Mouse (Mus musculus) MEL (cell line): ENCODE data around the gene Cfap77. TPM values are rescaled to one million over a fixed set of nuclear protein-coding genes. Genes with fewer than 3 reads are reported as not detected.

Source experiments
- DNase-seq: peaks from one replicate; pipeline ENCODE4 v3.0.0; 2011; ENCODE audit warnings: low read depth, low spot score
- H3K27ac ChIP-seq: 2 replicates; pipeline ENCODE4 v1.5.1; 2012; ENCODE audit warnings: low read depth, mild to moderate bottlenecking, control low read depth, low read length, moderate library complexity; ENCODE audit not compliant: control insufficient read depth
- H3K27me3 ChIP-seq, 2 experiments: fragments of 150-350 bp in 1 of 2; sonication (generic) in 1 of 2; 2 replicates each; pipeline ENCODE4 v1.6.1; 2012; ENCODE audit warnings: low read length in 2 of 2, mild to moderate bottlenecking in 2 of 2, improper control_type of control experiment in 1 of 2, moderate library complexity in 1 of 2; ENCODE audit not compliant: insufficient read depth in 2 of 2, control insufficient read depth in 1 of 2
- H3K36me3 ChIP-seq, 2 experiments: 2 replicates each; pipeline ENCODE4 v1.6.1; 2012 to 2014; ENCODE audit warnings: low read length in 2 of 2, improper control_type of control experiment in 1 of 2, inconsistent platforms in 1 of 2, mild to moderate bottlenecking in 1 of 2; ENCODE audit not compliant: insufficient read depth in 2 of 2, control insufficient read depth in 1 of 2
- H3K4me1 ChIP-seq, 2 experiments: fragments of 150-350 bp in 1 of 2; sonication (generic) in 1 of 2; 2 replicates each; pipeline ENCODE4 v1.6.1; 2012; ENCODE audit warnings: low read length in 2 of 2, improper control_type of control experiment in 1 of 2, mild to moderate bottlenecking in 1 of 2; ENCODE audit not compliant: insufficient read depth in 2 of 2, control insufficient read depth in 1 of 2
- H3K4me3 ChIP-seq, 2 experiments: fragments of 150-350 bp in 1 of 2; sonication (generic) in 1 of 2; 2 replicates each; pipeline ENCODE4 v1.5.1; 2012; ENCODE audit warnings: low read depth in 2 of 2, low read length in 2 of 2, mild to moderate bottlenecking in 2 of 2, moderate library complexity in 2 of 2, control low read depth in 1 of 2, improper control_type of control experiment in 1 of 2; ENCODE audit not compliant: control insufficient read depth in 1 of 2, insufficient read depth in 1 of 2
- H3K79me2 ChIP-seq: 2 replicates; pipeline ENCODE4 v1.6.1; 2012; ENCODE audit warnings: mild to moderate bottlenecking, low read length, moderate library complexity; ENCODE audit not compliant: control insufficient read depth, poor library complexity, insufficient read depth
- H3K9ac ChIP-seq: 2 replicates; pipeline ENCODE4 v1.6.1; 2012; ENCODE audit warnings: low read depth, mild to moderate bottlenecking, control low read depth, low read length, moderate library complexity; ENCODE audit not compliant: control insufficient read depth, poor library complexity, severe bottlenecking
- H3K9me3 ChIP-seq: fragments of 150-350 bp; sonication (generic); replicated peaks from 2 replicates; pipeline ENCODE4 v1.6.1; 2012; ENCODE audit warnings: mild to moderate bottlenecking, low read length, improper control_type of control experiment, moderate library complexity; ENCODE audit not compliant: insufficient read depth
- BHLHE40 ChIP-seq: IDR thresholded peaks from 2 replicates; pipeline ENCODE4 v1.6.1; 2012; ENCODE audit warnings: low read depth, mild to moderate bottlenecking, inconsistent platforms, low read length, improper control_type of control experiment, borderline replicate concordance
- CHD1 ChIP-seq: IDR thresholded peaks from 2 replicates; pipeline ENCODE4 v1.6.1; 2012; ENCODE audit warnings: low read depth, mild to moderate bottlenecking, inconsistent platforms, low read length, improper control_type of control experiment
- E2F4 ChIP-seq: IDR thresholded peaks from 2 replicates; pipeline ENCODE4 v1.6.1; 2011; ENCODE audit warnings: low read depth, low read length, improper control_type of control experiment, borderline replicate concordance
- ETS1 ChIP-seq: IDR thresholded peaks from 2 replicates; pipeline ENCODE4 v1.6.1; 2012; ENCODE audit warnings: low read depth, mild to moderate bottlenecking, inconsistent platforms, low read length, improper control_type of control experiment, moderate library complexity
- GABPA ChIP-seq: IDR thresholded peaks from 2 replicates; pipeline ENCODE4 v1.6.1; 2012; ENCODE audit warnings: low read depth, mild to moderate bottlenecking, inconsistent platforms, low read length, improper control_type of control experiment, moderate library complexity
- GATA1 ChIP-seq: IDR thresholded peaks from 2 replicates; pipeline ENCODE4 v1.6.1; 2011; ENCODE audit warnings: low read depth, low read length, improper control_type of control experiment
- HCFC1 ChIP-seq: IDR thresholded peaks from 2 replicates; pipeline ENCODE4 v1.6.1; 2012; ENCODE audit warnings: low read depth, mild to moderate bottlenecking, inconsistent platforms, low read length, improper control_type of control experiment, moderate library complexity
- JUND ChIP-seq: IDR thresholded peaks from 2 replicates; pipeline ENCODE4 v1.6.1; 2011; ENCODE audit warnings: low read depth, mild to moderate bottlenecking, improper control_type of control experiment, low read length
- KAT2A ChIP-seq: conservative IDR thresholded peaks from 2 replicates; pipeline ENCODE4 v1.6.1; 2012; ENCODE audit warnings: low read depth, low read length, improper control_type of control experiment, inconsistent platforms
- MAFK ChIP-seq: IDR thresholded peaks from 2 replicates; pipeline ENCODE4 v1.6.1; 2011; ENCODE audit warnings: low read depth, mild to moderate bottlenecking, low read length, improper control_type of control experiment, borderline replicate concordance
- MAZ ChIP-seq: IDR thresholded peaks from 2 replicates; pipeline ENCODE4 v1.6.1; 2012; ENCODE audit warnings: low read depth, mild to moderate bottlenecking, inconsistent platforms, low read length, improper control_type of control experiment
- MEF2A ChIP-seq: IDR thresholded peaks from 2 replicates; pipeline ENCODE4 v1.6.1; 2014; ENCODE audit warnings: low read depth, mild to moderate bottlenecking, inconsistent platforms, low read length, improper control_type of control experiment; ENCODE audit not compliant: poor library complexity, insufficient replicate concordance, severe bottlenecking; ENCODE audit errors: extremely low read depth
- MYB ChIP-seq: IDR thresholded peaks from 2 replicates; pipeline ENCODE4 v1.6.1; 2011; ENCODE audit warnings: mild to moderate bottlenecking, low read depth, low read length, improper control_type of control experiment
- MYC ChIP-seq: IDR thresholded peaks from 2 replicates; pipeline ENCODE4 v1.6.1; 2011; ENCODE audit warnings: low read depth, mild to moderate bottlenecking, low read length, improper control_type of control experiment, moderate library complexity
- NELFE ChIP-seq: IDR thresholded peaks from 2 replicates; pipeline ENCODE4 v1.6.1; 2011; ENCODE audit warnings: low read depth, low read length, improper control_type of control experiment
- NRF1 ChIP-seq: IDR thresholded peaks from 2 replicates; pipeline ENCODE4 v1.6.1; 2014; ENCODE audit warnings: low read depth, mild to moderate bottlenecking, inconsistent platforms, low read length, improper control_type of control experiment, moderate library complexity; ENCODE audit not compliant: poor library complexity, insufficient read depth, severe bottlenecking
- RAD21 ChIP-seq: IDR thresholded peaks from 2 replicates; pipeline ENCODE4 v1.6.1; 2011; ENCODE audit warnings: mild to moderate bottlenecking, low read depth, low read length, improper control_type of control experiment
- RCOR1 ChIP-seq: IDR thresholded peaks from 2 replicates; pipeline ENCODE4 v1.6.1; 2012; ENCODE audit warnings: low read depth, mild to moderate bottlenecking, inconsistent platforms, low read length, improper control_type of control experiment
- TAL1 ChIP-seq: IDR thresholded peaks from 2 replicates; pipeline ENCODE4 v1.6.1; 2012; ENCODE audit warnings: mild to moderate bottlenecking, inconsistent platforms, low read length, moderate library complexity, mixed read lengths
- TCF12 ChIP-seq: IDR thresholded peaks from 2 replicates; pipeline ENCODE4 v1.6.1; 2014; ENCODE audit warnings: low read depth, mild to moderate bottlenecking, inconsistent platforms, low read length, improper control_type of control experiment, moderate library complexity
- UBTF ChIP-seq: IDR thresholded peaks from 2 replicates; pipeline ENCODE4 v1.6.1; 2012; ENCODE audit warnings: low read depth, mild to moderate bottlenecking, inconsistent platforms, low read length, improper control_type of control experiment, moderate library complexity, borderline replicate concordance; ENCODE audit not compliant: insufficient read depth
- USF1 ChIP-seq: IDR thresholded peaks from 2 replicates; pipeline ENCODE4 v1.6.1; 2014; ENCODE audit warnings: low read depth, mild to moderate bottlenecking, inconsistent platforms, low read length, improper control_type of control experiment, moderate library complexity
- ZC3H11A ChIP-seq: IDR thresholded peaks from 2 replicates; pipeline ENCODE4 v1.6.1; 2012; ENCODE audit warnings: low read depth, mild to moderate bottlenecking, inconsistent platforms, low read length, improper control_type of control experiment
- ZMIZ1 ChIP-seq: IDR thresholded peaks from 2 replicates; pipeline ENCODE4 v1.6.1; 2012; ENCODE audit warnings: low read depth, mild to moderate bottlenecking, inconsistent platforms, low read length, improper control_type of control experiment, moderate library complexity
- polyA plus RNA-seq, 2 experiments: library from polyadenylated mRNA; stranded (reverse) in 1 of 2; unstranded in 1 of 2; fragments of >175 nt in 1 of 2; fragments of >200 nt in 1 of 2; gene quantifications; 2 replicates each; pipeline versions ENCODE4 v1.2.1 to v1.2.4; 2012; ENCODE audit warnings: low replicate concordance in 2 of 2, low read depth in 1 of 2; ENCODE audit not compliant: insufficient read length in 2 of 2, insufficient read depth in 1 of 2, missing spikeins in 1 of 2
- total RNA-seq: library from RNA; depleted of rRNA; stranded (reverse); fragments of 300-350 nt; gene quantifications from 2 replicates; pipeline ENCODE4 v1.2.3, GENCODE M21; 2012

Cfap77 gene
- total and polyA plus RNA-seq, 3 experiments, result 1.1 to 2.4 TPM; not detected in 1

GRCm38 (mm10) chr2:28917518-28918361, 137.1 kb downstream of the Cfap77 start:
- Histone ChIP-seq H3K4me1 (no peaks in the 10 kb centered on the region), H3K27ac (no peak overlapping the region), H3K27me3 (no peaks in the 10 kb centered on the region), H3K9me3 (no peaks in the 10 kb centered on the region), H3K4me3 (no peak overlapping the region), H3K9ac (no peak overlapping the region), H3K79me2 (no peaks in the 10 kb centered on the region), H3K36me3 (no peaks in the 10 kb centered on the region)
- DNase-seq, result no peak
- TF ChIP-seq E2F4 (no peak), RCOR1 (no peak), NELFE (no peak), GABPA (no peak), BHLHE40 (no peak)

GRCm38 (mm10) chr2:28917156-28917517, 137.7 kb downstream of the Cfap77 start:
- no peaks in the 10 kb centered on the region for H3K79me2 ChIP-seq
- TF ChIP-seq ETS1 (no peak), TAL1 (no peak), MAFK (no peak), ZMIZ1 (no peak), HCFC1 (no peak), KAT2A (no peak), GATA1 (no peak), NELFE (no peak)
- H3K27ac ChIP-seq, result no peak overlapping the region
- no peaks in the 10 kb centered on the region for H3K27me3 ChIP-seq
- H3K9ac ChIP-seq, result no peak overlapping the region
- no peaks in the 10 kb centered on the region for H3K9me3 ChIP-seq
- H3K4me3 ChIP-seq, result no peak overlapping the region
- no peak for DNase-seq
- H3K4me1 ChIP-seq, result no peaks in the 10 kb centered on the region
- no peaks in the 10 kb centered on the region for H3K36me3 ChIP-seq

GRCm38 (mm10) chr2:28916513-28916865, 138.4 kb downstream of the Cfap77 start, which contains the start of gene Barhl1:
Gene Barhl1 (minus strand): TSS chr2:28916668.
- Histone ChIP-seq H3K79me2 (no peaks in the 10 kb centered on the region), H3K4me3 (no peak within 1 kb of the TSS), H3K27ac (no peak within 1 kb of the TSS), H3K36me3 (no peaks in the 10 kb centered on the region), H3K9me3 (no peaks in the 10 kb centered on the region), H3K27me3 (no peaks in the 10 kb centered on the region), H3K4me1 (no peaks in the 10 kb centered on the region), H3K9ac (no peak within 1 kb of the TSS)
- DNase-seq, result no peak
- TF ChIP-seq HCFC1 (no peak), RCOR1 (no peak), RAD21 (no peak), CHD1 (no peak), TCF12 (no peak), KAT2A (no peak), GATA1 (no peak), UBTF (no peak), NRF1 (no peak), ZC3H11A (no peak), MAZ (no peak), BHLHE40 (no peak), GABPA (no peak), E2F4 (no peak), USF1 (no peak), MYB (no peak), TAL1 (no peak), MEF2A (no peak), MYC (no peak), JUND (no peak)
